Mouse (Mus musculus) cerebellum, postnatal 36 days (tissue): ENCODE measurements around the gene Use1.

Experiments used
- DNase-seq, 2 experiments: peaks; one replicate each; pipeline ENCODE4 v3.0.0; 2021 to 2022; ENCODE audit warnings: mixed read lengths in 2 of 2

Use1 gene

GRCm38 (mm10) chr8:71403107-71403885 is 36.6 kb downstream of the Use1 start:
- no peak for DNase-seq

GRCm38 (mm10) chr8:71404011-71404410 is 37.4 kb downstream of the Use1 start:
- DNase-seq: no peak

- DNase-seq: no peak
Observed at GRCm38 (mm10) chr8:71404951-71405351, 38.3 kb downstream of the Use1 start.

GRCm38 (mm10) chr8:71405401-71406098 is 38.9 kb downstream of the Use1 start, which contains the start of gene Ankle1:
Ankle1 (plus strand) TSS chr8:71406010.
- peak; percentile 92 to 93 for DNase-seq

GRCm38 (mm10) chr8:71406099-71407015 is 39.7 kb downstream of the Use1 start:
- peak; percentile 33 to 54 for DNase-seq

- no peak for DNase-seq
Observed at GRCm38 (mm10) chr8:71407441-71407840, 40.8 kb downstream of the Use1 start.

GRCm38 (mm10) chr8:71408231-71408630 is 41.6 kb downstream of the Use1 start:
- DNase-seq: no peak

GRCm38 (mm10) chr8:71411535-71412273 is 45.1 kb downstream of the Use1 start:
- DNase-seq: no peak
